Mouse (Mus musculus) CH12.LX (cell line): ENCODE measurements around the gene Kiz.

ENCODE experiments used
- CTCF ChIP-seq, 2 experiments: IDR thresholded peaks in 1 of 2; conservative IDR thresholded peaks in 1 of 2; 2 replicates each; pipeline ENCODE4 v1.5.1; 2011 to 2012; ENCODE audit warnings: low read depth in 2 of 2, low read length in 2 of 2, improper control_type of control experiment in 1 of 2, inconsistent platforms in 1 of 2, mild to moderate bottlenecking in 1 of 2, moderate library complexity in 1 of 2
- E2F4 ChIP-seq: IDR thresholded peaks from 2 replicates; pipeline ENCODE4 v1.6.1; 2011; ENCODE audit warnings: low read depth, low read length, improper control_type of control experiment; ENCODE audit not compliant: insufficient replicate concordance
- GABPA ChIP-seq: IDR thresholded peaks from 2 replicates; pipeline ENCODE4 v1.6.1; 2012; ENCODE audit warnings: low read depth, low read length, improper control_type of control experiment, inconsistent platforms; ENCODE audit not compliant: insufficient replicate concordance
- HCFC1 ChIP-seq: IDR thresholded peaks from 2 replicates; pipeline ENCODE4 v1.6.1; 2012; ENCODE audit warnings: low read depth, mild to moderate bottlenecking, inconsistent platforms, low read length, improper control_type of control experiment
- JUN ChIP-seq: IDR thresholded peaks from 2 replicates; pipeline ENCODE4 v1.6.1; 2011; ENCODE audit warnings: low read depth, mild to moderate bottlenecking, low read length, improper control_type of control experiment, moderate library complexity; ENCODE audit not compliant: insufficient read depth
- MAX ChIP-seq: IDR thresholded peaks from 2 replicates; pipeline ENCODE4 v1.6.1; 2011; ENCODE audit warnings: low read length, improper control_type of control experiment
- MYC ChIP-seq: IDR thresholded peaks from 2 replicates; pipeline ENCODE4 v1.6.1; 2011; ENCODE audit warnings: low read depth, mild to moderate bottlenecking, improper control_type of control experiment, low read length
- POLR2A ChIP-seq: IDR thresholded peaks from 2 replicates; pipeline ENCODE4 v1.6.1; 2011; ENCODE audit warnings: low read depth, mild to moderate bottlenecking, improper control_type of control experiment, low read length
- RCOR1 ChIP-seq: conservative IDR thresholded peaks from 2 replicates; pipeline ENCODE4 v1.6.1; 2012; ENCODE audit warnings: low read depth, mild to moderate bottlenecking, inconsistent platforms, low read length, improper control_type of control experiment
- TCF12 ChIP-seq: IDR thresholded peaks from 2 replicates; pipeline ENCODE4 v1.6.1; 2014; ENCODE audit warnings: low read depth, mild to moderate bottlenecking, inconsistent platforms, low read length, improper control_type of control experiment
- UBTF ChIP-seq: IDR thresholded peaks from 2 replicates; pipeline ENCODE4 v1.6.1; 2012; ENCODE audit warnings: low read depth, mild to moderate bottlenecking, inconsistent platforms, low read length, improper control_type of control experiment, moderate library complexity
- ZKSCAN1 ChIP-seq: IDR thresholded peaks from 2 replicates; pipeline ENCODE4 v1.6.1; 2012; ENCODE audit warnings: low read depth, inconsistent platforms, low read length, improper control_type of control experiment, borderline replicate concordance
- ZNF384 ChIP-seq: IDR thresholded peaks from 2 replicates; pipeline ENCODE4 v1.6.1; 2012; ENCODE audit warnings: low read depth, low read length, improper control_type of control experiment, inconsistent platforms

DNA sequence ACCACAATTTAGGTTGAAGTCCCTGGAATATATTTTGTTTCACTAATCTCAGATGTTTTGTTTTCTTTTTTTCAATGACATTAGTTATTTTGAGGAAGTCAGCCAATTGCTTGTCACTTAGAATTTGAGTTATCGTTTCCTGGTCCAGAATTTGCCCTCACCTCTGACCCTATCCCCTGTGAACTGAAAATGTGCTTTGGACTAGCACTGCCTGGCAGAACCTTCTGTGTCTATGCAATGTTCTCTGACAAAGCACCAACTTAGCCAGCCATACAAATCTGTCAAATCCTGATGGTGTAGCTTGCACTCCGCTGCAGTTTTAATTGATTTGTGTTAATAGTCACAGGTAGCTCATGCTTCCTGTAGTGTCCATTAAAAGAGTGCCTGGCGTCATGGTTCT, 10.1 kb downstream of the Kiz start:
- no peak for TF ChIP-seq MAX
- TF ChIP-seq POLR2A = no peak
- TF ChIP-seq CTCF (conservative IDR thresholded peaks at IDR 0.05 in 1 of 2, IDR thresholded peaks at IDR 0.05 in 1 of 2; ENCODE audit: low read depth in 2 of 2, low read length in 2 of 2) = no peak
- no peak for TF ChIP-seq GABPA
- TF ChIP-seq UBTF = no peak
- TF ChIP-seq RCOR1 = no peak
- TF ChIP-seq HCFC1 = no peak
- TF ChIP-seq E2F4 = no peak
- no peak for TF ChIP-seq MYC
- TF ChIP-seq JUN = no peak
- TF ChIP-seq ZKSCAN1 = no peak
- TF ChIP-seq ZNF384 = no peak
- no peak for TF ChIP-seq TCF12
